Mouse (Mus musculus) right cerebral cortex, postnatal 4 days (tissue): ENCODE measurements around the gene Tpp1.

Experiments
- DNase-seq: peaks from one replicate; pipeline ENCODE4 v3.0.0-alpha.2; 2022

Tpp1 gene

GRCm38 (mm10) chr7:105751491-105752433, at the start of gene Tpp1:
TSS of gene Tpp1 (minus strand) at chr7:105752235.
- peak; percentile 81 for DNase-seq

- no peak for DNase-seq
These were observed 44.9 kb upstream of the Tpp1 start for GRCm38 (mm10) chr7:105796972-105797371.

- no peak for DNase-seq
These were observed 43.8 kb upstream of the Tpp1 start for GRCm38 (mm10) chr7:105795759-105796366.

- DNase-seq = no peak
These were observed 41.7 kb upstream of the Tpp1 start for GRCm38 (mm10) chr7:105793701-105794100.

- no peak for DNase-seq
These were observed 39.1 kb upstream of the Tpp1 start for GRCm38 (mm10) chr7:105791147-105791546.

- peak; percentile 72 for DNase-seq
These were observed 35.5 kb upstream of the Tpp1 start, which contains the start of gene Dchs1 for GRCm38 (mm10) chr7:105787285-105788140. TSS of gene Dchs1 (minus strand) at chr7:105787654.

GRCm38 (mm10) chr7:105786506-105787284, 34.7 kb upstream of the Tpp1 start:
- DNase-seq = peak; percentile 57

GRCm38 (mm10) chr7:105784556-105784955, 32.5 kb upstream of the Tpp1 start:
- DNase-seq = no peak

GRCm38 (mm10) chr7:105783861-105784260, 31.8 kb upstream of the Tpp1 start:
- no peak for DNase-seq

GRCm38 (mm10) chr7:105778553-105779265, 26.7 kb upstream of the Tpp1 start:
- DNase-seq = no peak

GRCm38 (mm10) chr7:105777797-105778552, 25.9 kb upstream of the Tpp1 start:
- DNase-seq = no peak

- DNase-seq = no peak
These were observed 25.3 kb upstream of the Tpp1 start for GRCm38 (mm10) chr7:105777316-105777715.

- DNase-seq = no peak
These were observed 24.0 kb upstream of the Tpp1 start for GRCm38 (mm10) chr7:105776026-105776425.

GRCm38 (mm10) chr7:105774661-105775060, 22.6 kb upstream of the Tpp1 start:
- DNase-seq = no peak

- no peak for DNase-seq
These were observed 21.0 kb upstream of the Tpp1 start for GRCm38 (mm10) chr7:105773041-105773440.

GRCm38 (mm10) chr7:105772331-105772730, 20.3 kb upstream of the Tpp1 start:
- no peak for DNase-seq

GRCm38 (mm10) chr7:105769959-105770358, 17.9 kb upstream of the Tpp1 start:
- DNase-seq = no peak

GRCm38 (mm10) chr7:105767729-105768165, 15.7 kb upstream of the Tpp1 start:
- no peak for DNase-seq

GRCm38 (mm10) chr7:105764331-105764730, 12.3 kb upstream of the Tpp1 start:
- no peak for DNase-seq

- no peak for DNase-seq
These were observed 10.7 kb upstream of the Tpp1 start for GRCm38 (mm10) chr7:105762517-105763270.
